8 mouse cellular contexts compared by ENCODE assay signal in the genomic region with DNA sequence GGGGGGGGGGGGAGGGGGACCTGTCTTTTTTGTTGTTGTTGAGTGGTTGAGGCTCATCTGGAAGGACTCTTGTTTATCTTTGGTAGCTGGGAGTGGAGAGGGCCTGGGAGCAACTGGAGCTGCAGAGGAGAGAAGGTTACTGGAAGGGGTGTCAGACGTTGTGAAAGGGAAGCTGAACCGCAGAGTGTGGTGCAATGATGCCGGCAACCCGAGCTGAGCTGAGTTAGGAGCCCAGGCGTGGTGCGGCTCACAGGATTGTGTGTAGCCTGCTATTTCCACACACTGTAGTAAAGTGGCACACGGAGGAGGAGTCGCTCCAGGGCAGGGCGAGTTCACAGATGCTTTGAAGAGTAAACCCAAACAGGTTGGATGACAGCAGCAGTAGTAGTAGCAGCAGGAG. TPM values are rescaled to one million over a fixed set of nuclear protein-coding genes. Genes with fewer than 3 reads are reported as not detected.
DNase-seq lines count a peak whose midpoint lies in the region; ATAC-seq lines count a peak whose summit lies in the region.

No protein-coding gene starts in this region.

- DNase-seq in adrenal gland, adult 2 months, result peak; percentile 34
- DNase-seq in adrenal gland, postnatal 4 days (ENCODE audit: low spot score in 2 of 2), result no peak
- peak; percentile 15 for DNase-seq in ovary, postnatal 36 days (ENCODE audit: low spot score)
- no peak for DNase-seq in ovary, adult 18-20 months (ENCODE audit: low spot score)
- no peak for DNase-seq in cerebellum, adult 11-12 months

- H3K4me3 ChIP-seq in limb, embryonic 13.5 days, result no peak overlapping the region
- no peak overlapping the region for H3K4me3 ChIP-seq in stomach, embryonic 14.5 days (ENCODE audit: low read depth, low read length)
- no peak overlapping the region for H3K4me3 ChIP-seq in forebrain, embryonic 13.5 days

- no peak overlapping the region for H3K27ac ChIP-seq in limb, embryonic 13.5 days
- no peak overlapping the region for H3K27ac ChIP-seq in stomach, embryonic 14.5 days (ENCODE audit: low read length)
- H3K27ac ChIP-seq in forebrain, embryonic 13.5 days, result no peak overlapping the region

- no peak for ATAC-seq in limb, embryonic 13.5 days (ENCODE audit: low FRiP score, low read depth)
- ATAC-seq in stomach, embryonic 14.5 days (ENCODE audit: insufficient number of reproducible peaks, insufficient read depth, low FRiP score, low read depth), result no peak
- no peak for ATAC-seq in forebrain, embryonic 13.5 days

- no peaks in the 10 kb centered on the region for H3K27me3 ChIP-seq in limb, embryonic 13.5 days
- H3K27me3 ChIP-seq in stomach, embryonic 14.5 days (ENCODE audit: control insufficient read depth, insufficient read depth, low read length), result no peaks in the 10 kb centered on the region
- H3K27me3 ChIP-seq in forebrain, embryonic 13.5 days, result no peaks in the 10 kb centered on the region

- 16% methylated on average over 9 of the region's 9 CpGs for WGBS in limb, embryonic 13.5 days
- WGBS in stomach, embryonic 14.5 days, result 28% methylated on average over 9 of the region's 9 CpGs
- 58% methylated on average over 9 of the region's 9 CpGs for WGBS in forebrain, embryonic 13.5 days

- H3K36me3 ChIP-seq in limb, embryonic 13.5 days, result no peaks in the 10 kb centered on the region
- no peaks in the 10 kb centered on the region for H3K36me3 ChIP-seq in stomach, embryonic 14.5 days (ENCODE audit: control insufficient read depth, insufficient read depth, low read length)
- H3K36me3 ChIP-seq in forebrain, embryonic 13.5 days (ENCODE audit: poor library complexity, severe bottlenecking), result no peaks in the 10 kb centered on the region

- no peaks in the 10 kb centered on the region for H3K9me3 ChIP-seq in limb, embryonic 13.5 days
- H3K9me3 ChIP-seq in stomach, embryonic 14.5 days (ENCODE audit: control insufficient read depth, low read depth, low read length), result no peaks in the 10 kb centered on the region
- H3K9me3 ChIP-seq in forebrain, embryonic 13.5 days (replicated peaks), result no peaks in the 10 kb centered on the region

- H3K4me1 ChIP-seq in limb, embryonic 13.5 days, result 0 out of 2 replicates have a peak, but pooled peaks cover 3% of the 10 kb centered on the region
- 0 out of 2 replicates have a peak, but pooled peaks cover 3% of the 10 kb centered on the region for H3K4me1 ChIP-seq in stomach, embryonic 14.5 days (ENCODE audit: control insufficient read depth, insufficient read depth, low read length)
- H3K4me1 ChIP-seq in forebrain, embryonic 13.5 days, result no peaks in the 10 kb centered on the region

- H3K4me2 ChIP-seq in limb, embryonic 13.5 days (replicated peaks), result peak overlapping the region; percentile 34
- H3K4me2 ChIP-seq in stomach, embryonic 14.5 days (replicated peaks; ENCODE audit: low read depth, low read length), result 0 out of 2 replicates have a peak overlapping the region, but pooled peaks have one; percentile 7
- H3K4me2 ChIP-seq in forebrain, embryonic 13.5 days, result no peak overlapping the region

- no peak overlapping the region for H3K9ac ChIP-seq in limb, embryonic 13.5 days
- H3K9ac ChIP-seq in stomach, embryonic 14.5 days (replicated peaks; ENCODE audit: low read depth, low read length), result no peak overlapping the region
- H3K9ac ChIP-seq in forebrain, embryonic 13.5 days, result no peak overlapping the region

RNA-seq across cellular contexts. Expression of a gene that starts 41.6 kb away (rescaled TPM):
- 1 to 10 TPM; 4.1 to 4.4 TPM for total RNA-seq in adrenal gland, adult 2 months (2021)
- 1.1 and 1.5 TPM in 2 replicates for polyA plus RNA-seq in adrenal gland, adult 2 months (2012; rRNA removed)
- 1 to 10 TPM; 6.3 to 8.1 TPM for total RNA-seq in adrenal gland, postnatal 4 days (2021)
- 17.1 and 18.1 TPM in 2 replicates for polyA plus RNA-seq in limb, embryonic 13.5 days (2015; fragmentation: Nextera tagmentation; extraction: Ambion mirVana)
- 37.7 and 40.3 TPM in 2 replicates for polyA plus RNA-seq in stomach, embryonic 14.5 days (2014; fragmentation: Nextera tagmentation; extraction: Ambion mirVana)
- polyA plus RNA-seq in forebrain, embryonic 13.5 days (2015; fragmentation: Nextera tagmentation; extraction: Ambion mirVana), result 4.8 and 5.0 TPM in 2 replicates

Comparison
In these comparisons a context has a peak if more than half of its experiments do, and no peak if none do; other contexts are left out.
1. DNase-seq: peak in adrenal gland, adult 2 months (single experiment) and ovary, postnatal 36 days (single experiment); none in adrenal gland, postnatal 4 days (0 of 2), ovary, adult 18-20 months (single experiment) and cerebellum, adult 11-12 months (single experiment).